ENCODE assay signal across 14 mouse cellular contexts in genomic region chr3:8276661-8277060, GRCm38 (mm10).
"Had no signal": no experiment of that assay in that cellular context is flagged by ENCODE, and none has a peak within 500 bp of the region (broad histone marks: within the 10 kb centered on the region; RNA-seq: fewer than 3 reads in every experiment).

No protein-coding gene starts in this region.

- DNase-seq: gastrocnemius, adult 2 months; gastrocnemius, postnatal 10 days; gastrocnemius, postnatal 25 days; heart, adult 18-20 months; heart, postnatal 10 days; heart, postnatal 36 days; kidney, adult 11 months; kidney, adult 2 months; kidney, adult 9 months; kidney, postnatal 14 days; kidney, postnatal 36 days; layer of hippocampus, adult 9-11 months; layer of hippocampus, postnatal 36 days; left cerebral cortex, postnatal 4 days had no signal
